Comparison of ENCODE assay signal across 15 mouse cellular contexts in the genomic region with DNA sequence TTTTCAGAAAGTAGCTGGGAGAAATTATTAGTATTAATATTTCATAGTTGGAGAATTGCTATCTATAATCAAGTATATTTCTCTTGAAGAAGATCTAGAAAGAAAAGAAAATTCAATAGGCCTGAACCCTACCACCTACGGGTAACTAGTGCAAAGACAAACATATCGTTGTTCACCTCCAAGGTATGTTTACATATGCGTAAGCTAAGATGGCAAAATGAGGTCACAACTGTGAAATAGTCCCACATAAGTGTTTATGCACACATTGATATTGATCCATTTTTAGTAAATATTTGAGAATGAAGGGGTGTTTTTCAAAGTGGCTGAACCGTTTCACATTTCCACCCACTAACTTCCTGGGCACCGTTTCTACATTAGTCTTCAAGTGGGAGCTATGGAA.
"Had no signal": no experiment of that assay in that cellular context is flagged by ENCODE, and none has a peak within 500 bp of the region (broad histone marks: within the 10 kb centered on the region; RNA-seq: fewer than 3 reads in every experiment).

No protein-coding gene starts in this region.

- H3K36me3 ChIP-seq: limb, embryonic 12.5 days; liver, embryonic 12.5 days; lung, embryonic 15.5 days; midbrain, embryonic 13.5 days; midbrain, embryonic 15.5 days; neural tube, embryonic 12.5 days; stomach, embryonic 15.5 days had no signal

- H3K4me3 ChIP-seq: limb, embryonic 12.5 days; liver, embryonic 12.5 days; lung, embryonic 15.5 days; megakaryocyte, embryonic 14.5 days; midbrain, embryonic 13.5 days; midbrain, embryonic 15.5 days; neural tube, embryonic 12.5 days; stomach, embryonic 15.5 days had no signal

- H3K4me2 ChIP-seq: limb, embryonic 12.5 days; liver, embryonic 12.5 days; lung, embryonic 15.5 days; midbrain, embryonic 11.5 days; midbrain, embryonic 13.5 days; midbrain, embryonic 15.5 days; neural tube, embryonic 12.5 days; stomach, embryonic 15.5 days had no signal

- DNase-seq: right cerebral cortex, postnatal 14 days; thymus, adult 2 months; thymus, postnatal 25 days; thymus, postnatal 4 days had no signal

- H3K27me3 ChIP-seq: limb, embryonic 12.5 days; liver, embryonic 12.5 days; lung, embryonic 15.5 days; megakaryocyte, embryonic 14.5 days; midbrain, embryonic 13.5 days; midbrain, embryonic 15.5 days; neural tube, embryonic 12.5 days; stomach, embryonic 15.5 days had no signal

- ATAC-seq: liver, embryonic 12.5 days; midbrain, embryonic 13.5 days; midbrain, embryonic 15.5 days had no signal

- H3K4me1 ChIP-seq: liver, embryonic 12.5 days; lung, embryonic 15.5 days; megakaryocyte, embryonic 14.5 days; midbrain, embryonic 13.5 days; midbrain, embryonic 15.5 days; neural tube, embryonic 12.5 days; stomach, embryonic 15.5 days had no signal

- H3K9ac ChIP-seq: limb, embryonic 12.5 days; liver, embryonic 12.5 days; liver, embryonic 14.5 days; lung, embryonic 15.5 days; midbrain, embryonic 13.5 days; midbrain, embryonic 15.5 days; neural tube, embryonic 12.5 days; stomach, embryonic 15.5 days had no signal

- H3K9me3 ChIP-seq: limb, embryonic 12.5 days; liver, embryonic 12.5 days; lung, embryonic 15.5 days; megakaryocyte, embryonic 14.5 days; midbrain, embryonic 13.5 days; midbrain, embryonic 15.5 days; neural tube, embryonic 12.5 days; stomach, embryonic 15.5 days had no signal

- H3K27ac ChIP-seq: limb, embryonic 12.5 days; liver, embryonic 12.5 days; liver, embryonic 14.5 days; lung, embryonic 15.5 days; macrophage; midbrain, embryonic 13.5 days; midbrain, embryonic 15.5 days; neural tube, embryonic 12.5 days; stomach, embryonic 15.5 days had no signal
